Mouse (Mus musculus): ENCODE results near the gene Scgb1b3.

Gene Scgb1b3

GRCm38 (mm10) chr7:31375292-31375691 lies at the start of gene Scgb1b3:
Gene Scgb1b3 (plus strand): TSS chr7:31375592.
- no peak for DNase-seq

- DNase-seq = no peak
Measured at GRCm38 (mm10) chr7:31362022-31362560, 13.3 kb upstream of the Scgb1b3 start, which contains the start of gene Scgb2b3. Gene Scgb2b3 (minus strand): TSS chr7:31362072.
